Mouse (Mus musculus) embryonic facial prominence, embryonic 11.5 days (tissue): ENCODE data around the gene Rhobtb3. TPM values are rescaled to one million over a fixed set of nuclear protein-coding genes. Genes with fewer than 3 reads are reported as not detected.
"Not testable (repeated sequence)": the region's sequence is repeated elsewhere in the genome, so short reads cannot be mapped to it uniquely, and the experiment has no call there.

Experiments used
- ATAC-seq: fragments of 200-750 bp; cut with Nextera tagmentation; replicated peaks from 2 replicates; pipeline ENCODE4 v1.8.0; 2017; ENCODE audit warnings: low read depth; ENCODE audit not compliant: insufficient number of reproducible peaks, low FRiP score, low TSS enrichment
- DNase-seq: peaks from one replicate; pipeline ENCODE4 v3.0.0-alpha.2; 2015; ENCODE audit warnings: low spot score
- H3K27ac ChIP-seq: fragments of 300-500 bp; sonication (generic); replicated peaks from 2 replicates; pipeline ENCODE4 v1.5.1; 2014; ENCODE audit warnings: mild to moderate bottlenecking, low read depth, low read length, control low read depth
- H3K27me3 ChIP-seq: fragments of 300-500 bp; sonication (generic); 2 replicates; pipeline ENCODE4 v1.6.1; 2014; ENCODE audit warnings: mild to moderate bottlenecking, low read length, moderate library complexity, mixed read lengths; ENCODE audit not compliant: control insufficient read depth, insufficient read depth
- H3K36me3 ChIP-seq: fragments of 300-500 bp; sonication (generic); replicated peaks from 2 replicates; pipeline ENCODE4 v1.6.1; 2014; ENCODE audit warnings: low read depth, mild to moderate bottlenecking, low read length, moderate library complexity, mixed read lengths; ENCODE audit not compliant: control insufficient read depth, insufficient read depth
- H3K4me1 ChIP-seq: fragments of 300-500 bp; sonication (generic); 2 replicates; pipeline ENCODE4 v1.6.1; 2014; ENCODE audit warnings: low read length, mixed read lengths; ENCODE audit not compliant: control insufficient read depth, insufficient read depth
- H3K4me2 ChIP-seq: fragments of 300-500 bp; sonication (generic); 2 replicates; pipeline ENCODE4 v1.6.1; 2014; ENCODE audit warnings: low read depth, mild to moderate bottlenecking, control low read depth, low read length, moderate library complexity
- H3K4me3 ChIP-seq: fragments of 300-500 bp; sonication (generic); 2 replicates; pipeline ENCODE4 v1.5.1; 2014; ENCODE audit warnings: low read depth, low read length, control low read depth
- H3K9ac ChIP-seq: fragments of 300-500 bp; sonication (generic); replicated peaks from 2 replicates; pipeline ENCODE4 v1.6.1; 2014; ENCODE audit warnings: mild to moderate bottlenecking, control low read depth, low read length
- H3K9me3 ChIP-seq: fragments of 300-500 bp; sonication (generic); replicated peaks from 2 replicates; pipeline ENCODE4 v1.6.1; 2016; ENCODE audit warnings: mild to moderate bottlenecking, low read length, inconsistent platforms, mixed read lengths; ENCODE audit not compliant: control insufficient read depth
- WGBS: fragments of 180-500 bp; shearing (Covaris S2); extraction: QIAGEN DNeasy Blood & Tissue Kit; methylation state at CpG from one replicate; pipeline ENCODE4 v1.1.7; 2014; 5-methylcytosine and 5-hydroxymethylcytosine counted together
- polyA plus RNA-seq: library from polyadenylated mRNA; unstranded; fragments of >200 nt; fragmentation: Nextera tagmentation; extraction: Ambion mirVana; gene quantifications from 2 replicates; pipeline ENCODE4 v1.2.1, GENCODE M21; 2014

The Rhobtb3 gene
- polyA plus RNA-seq, 1 experiment from 2014 or later, result 88.5 TPM

- Histone ChIP-seq H3K36me3 (no peaks in the 10 kb centered on the region; the same call in 1 of the 2 replicates), H3K27me3 (no peaks in the 10 kb centered on the region), H3K27ac (no peak overlapping the region), H3K9ac (no peak overlapping the region), H3K4me2 (no peak overlapping the region), H3K4me1 (no peaks in the 10 kb centered on the region), H3K4me3 (no peak overlapping the region), H3K9me3 (no peaks in the 10 kb centered on the region)
- DNase-seq (no peak), ATAC-seq (no peak)
- 96% methylated on average over 5 of the region's 5 CpGs for WGBS
Measured at GRCm38 (mm10) chr13:75938866-75939265, 4.9 kb downstream of the Rhobtb3 start.

- ATAC-seq, result no peak
- no peaks in the 10 kb centered on the region; the same call in 1 of the 2 replicates for H3K4me1 ChIP-seq
- H3K27ac ChIP-seq, result no peak overlapping the region
- no peak overlapping the region for H3K4me3 ChIP-seq
- H3K9me3 ChIP-seq, result no peaks in the 10 kb centered on the region
- H3K4me2 ChIP-seq, result no peak overlapping the region
- H3K27me3 ChIP-seq, result no peaks in the 10 kb centered on the region
- H3K9ac ChIP-seq, result no peak overlapping the region
- 89% methylated on average over 1 of the region's 1 CpGs for WGBS
- H3K36me3 ChIP-seq, result no peaks in the 10 kb centered on the region; the same call in 1 of the 2 replicates
- DNase-seq, result no peak
Measured at GRCm38 (mm10) chr13:75933287-75933686, 10.4 kb downstream of the Rhobtb3 start.

GRCm38 (mm10) chr13:75931073-75931472 lies 12.7 kb downstream of the Rhobtb3 start:
- DNase-seq (peak; percentile 53), ATAC-seq (peak; percentile 88; the same call in 1 of the 2 replicates)
- H3K4me3 ChIP-seq, result no peak overlapping the region
- no peaks in the 10 kb centered on the region; the same call in 1 of the 2 replicates for H3K4me1 ChIP-seq
- H3K36me3 ChIP-seq, result no peaks in the 10 kb centered on the region
- H3K9ac ChIP-seq, result no peak overlapping the region
- no peak overlapping the region for H3K4me2 ChIP-seq
- 31% methylated on average over 5 of the region's 5 CpGs for WGBS
- H3K27me3 ChIP-seq, result no peaks in the 10 kb centered on the region
- H3K9me3 ChIP-seq, result no peaks in the 10 kb centered on the region
- no peak overlapping the region for H3K27ac ChIP-seq

GRCm38 (mm10) chr13:75930660-75931059 lies 13.1 kb downstream of the Rhobtb3 start:
- no peak overlapping the region for H3K27ac ChIP-seq
- no peaks in the 10 kb centered on the region for H3K36me3 ChIP-seq
- WGBS, result 78% methylated on average over 2 of the region's 2 CpGs
- ATAC-seq (no peak), DNase-seq (no peak)
- no peaks in the 10 kb centered on the region; the same call in 1 of the 2 replicates for H3K4me1 ChIP-seq
- H3K9ac ChIP-seq, result no peak overlapping the region
- H3K27me3 ChIP-seq, result no peaks in the 10 kb centered on the region
- H3K4me2 ChIP-seq, result no peak overlapping the region
- H3K9me3 ChIP-seq, result no peaks in the 10 kb centered on the region
- no peak overlapping the region for H3K4me3 ChIP-seq

GRCm38 (mm10) chr13:75930023-75930422 lies 13.7 kb downstream of the Rhobtb3 start:
- 94% methylated on average over 20 of the region's 20 CpGs for WGBS
- Histone ChIP-seq H3K9me3 (no peaks in the 10 kb centered on the region), H3K4me3 (no peak overlapping the region), H3K36me3 (no peaks in the 10 kb centered on the region), H3K27ac (no peak overlapping the region), H3K27me3 (no peaks in the 10 kb centered on the region), H3K9ac (no peak overlapping the region), H3K4me1 (no peaks in the 10 kb centered on the region; the same call in 1 of the 2 replicates), H3K4me2 (no peak overlapping the region)
- ATAC-seq (no peak), DNase-seq (no peak)

GRCm38 (mm10) chr13:75929071-75929470 lies 14.7 kb downstream of the Rhobtb3 start:
- not testable (repeated sequence) for H3K27me3 ChIP-seq, H3K9ac ChIP-seq, H3K36me3 ChIP-seq, DNase-seq, H3K4me3 ChIP-seq, H3K4me1 ChIP-seq, ATAC-seq, H3K9me3 ChIP-seq, H3K27ac ChIP-seq, H3K4me2 ChIP-seq
- 83% methylated on average over 5 of the region's 5 CpGs for WGBS

GRCm38 (mm10) chr13:75927951-75928350 lies 15.8 kb downstream of the Rhobtb3 start:
- H3K4me2 ChIP-seq, result no peak overlapping the region
- no peaks in the 10 kb centered on the region for H3K9me3 ChIP-seq
- no peak for DNase-seq
- H3K4me3 ChIP-seq, result no peak overlapping the region
- ATAC-seq, result no peak
- H3K4me1 ChIP-seq, result no peaks in the 10 kb centered on the region; the same call in 1 of the 2 replicates
- H3K36me3 ChIP-seq, result no peaks in the 10 kb centered on the region
- H3K27ac ChIP-seq, result no peak overlapping the region
- no peak overlapping the region for H3K9ac ChIP-seq
- no peaks in the 10 kb centered on the region for H3K27me3 ChIP-seq

GRCm38 (mm10) chr13:75914151-75914550 lies 29.6 kb downstream of the Rhobtb3 start:
- no peaks in the 10 kb centered on the region for H3K9me3 ChIP-seq
- H3K36me3 ChIP-seq, result peaks cover 3% of the 10 kb centered on the region
- WGBS, result 61% methylated on average over 4 of the region's 4 CpGs
- no peak overlapping the region for H3K9ac ChIP-seq
- no peak for DNase-seq
- no peak for ATAC-seq
- no peak overlapping the region for H3K4me2 ChIP-seq
- H3K27ac ChIP-seq, result no peak overlapping the region
- no peak overlapping the region for H3K4me3 ChIP-seq
- H3K4me1 ChIP-seq, result no peaks in the 10 kb centered on the region
- H3K27me3 ChIP-seq, result no peaks in the 10 kb centered on the region
